Mouse (Mus musculus): ENCODE results near the gene Sbno1.
"Not testable (repeated sequence)": the region's sequence is repeated elsewhere in the genome, so short reads cannot be mapped to it uniquely, and the experiment has no call there.

Sbno1 gene

DNA sequence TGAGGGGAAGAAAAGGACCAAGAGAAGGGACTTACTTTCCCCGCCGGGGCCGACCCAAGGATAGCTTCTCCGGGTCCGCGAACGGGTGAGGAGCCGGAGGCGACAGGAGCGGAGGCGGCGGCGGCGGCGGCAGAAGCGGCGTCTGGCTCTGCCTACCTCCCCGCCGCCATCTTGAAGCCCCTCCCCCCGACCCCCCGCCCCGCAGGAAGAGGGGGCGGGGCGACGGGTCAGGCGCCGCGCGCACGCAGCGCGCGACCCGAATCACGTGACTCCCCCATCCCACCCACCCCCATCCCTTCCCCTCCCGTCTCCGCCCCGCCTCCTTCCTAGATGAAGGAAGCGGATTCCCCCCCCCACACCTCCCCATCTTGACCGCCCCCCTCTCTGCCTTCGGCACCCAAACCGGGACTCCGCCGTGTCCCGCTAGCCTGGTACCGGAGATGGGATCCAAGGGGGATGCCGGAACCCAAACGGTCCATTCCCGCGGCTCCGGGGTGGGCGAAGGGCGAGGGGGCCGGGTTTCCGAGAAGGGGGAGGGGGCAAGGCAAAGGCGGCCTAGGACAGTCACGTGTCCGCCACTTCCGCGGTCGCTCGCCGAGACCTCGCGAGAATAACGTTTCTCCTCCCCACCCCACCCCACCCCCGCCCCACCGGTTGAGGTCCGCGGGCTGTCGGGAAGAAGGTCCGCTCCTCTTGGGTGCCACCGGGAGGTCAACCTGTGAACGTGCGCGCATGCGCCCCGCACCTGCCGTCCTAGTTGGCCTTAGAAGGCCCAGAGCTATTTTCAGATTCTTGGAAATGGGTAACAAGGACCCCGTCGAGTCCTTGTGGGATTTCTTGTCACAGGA lies at the start of gene Sbno1:
Gene Sbno1 (minus strand): TSS at position 590 of the 848 bp plus-strand sequence.
- in situ Hi-C loops (cut with MseI, MboI): no loop called here

DNA sequence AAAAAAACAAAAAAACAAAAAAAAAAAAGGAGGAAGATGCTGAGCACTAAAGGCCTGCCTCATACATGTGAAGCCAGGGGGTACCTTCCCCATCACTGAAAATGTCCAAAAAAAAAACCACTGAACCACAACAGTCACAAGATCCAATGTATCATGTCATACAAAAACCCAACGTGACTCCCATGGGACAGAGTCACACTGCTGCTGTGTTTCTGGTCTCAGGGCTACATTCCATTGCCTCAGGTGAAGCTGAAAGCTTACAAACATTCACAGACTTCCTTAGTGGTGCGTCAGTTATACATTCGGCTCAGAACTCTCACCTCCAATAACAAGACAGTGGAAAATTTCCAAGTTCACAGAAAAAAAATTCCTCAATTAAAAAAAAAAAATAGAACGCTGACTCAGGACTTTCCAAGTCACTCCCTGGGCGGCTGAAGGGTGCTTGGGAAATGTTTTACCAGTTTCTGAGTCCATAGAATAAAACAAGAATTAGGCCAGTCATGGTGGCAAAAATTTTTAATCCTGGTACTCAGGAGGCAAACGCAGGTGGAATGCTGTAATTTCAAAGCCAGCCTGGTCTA lies 44.9 kb upstream of the Sbno1 start:
- in situ Hi-C loops (cut with MseI, MboI): no loop called here

DNA sequence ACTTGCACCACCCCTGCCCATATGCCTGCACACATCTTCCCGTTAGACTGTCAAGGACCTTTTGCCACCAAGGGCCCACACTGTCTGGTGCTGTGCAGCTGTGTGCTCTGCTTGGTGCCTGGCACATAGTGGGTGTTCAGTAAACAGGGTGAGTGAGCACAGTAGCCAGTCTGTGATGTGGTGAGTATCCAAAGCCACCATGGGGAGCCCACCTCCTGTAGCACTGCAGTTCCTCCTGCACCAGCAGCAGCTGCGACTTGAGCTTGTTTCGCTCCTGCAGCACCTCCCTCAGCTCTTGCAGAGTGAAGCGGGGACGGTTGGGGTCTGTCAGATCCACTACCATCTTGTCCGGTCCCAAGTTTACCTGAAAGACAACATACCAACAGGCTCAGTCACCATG lies 43.7 kb upstream of the Sbno1 start:
- in situ Hi-C loops (cut with MseI, MboI): no loop called here

DNA sequence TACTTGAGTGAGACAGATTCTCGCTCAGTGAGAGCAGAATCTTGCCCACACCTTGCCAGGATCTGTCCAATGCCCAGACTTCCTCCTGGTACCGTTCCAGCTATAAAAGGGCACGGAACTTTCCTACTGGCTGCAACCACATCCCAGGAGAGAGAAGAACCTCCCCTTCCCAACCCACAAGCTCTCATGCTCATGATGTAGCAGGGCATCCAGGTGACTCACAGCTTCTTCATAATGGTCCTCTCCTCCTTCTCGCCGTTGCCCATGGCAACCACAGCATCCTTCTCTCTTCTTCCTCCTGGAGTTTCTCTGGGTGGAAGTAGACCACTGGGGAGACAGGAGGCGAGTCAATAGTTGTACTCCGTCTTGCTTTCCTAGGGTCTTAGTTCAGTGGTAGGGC lies 42.6 kb upstream of the Sbno1 start:
- in situ Hi-C loops (cut with MseI, MboI): no loop called here

DNA sequence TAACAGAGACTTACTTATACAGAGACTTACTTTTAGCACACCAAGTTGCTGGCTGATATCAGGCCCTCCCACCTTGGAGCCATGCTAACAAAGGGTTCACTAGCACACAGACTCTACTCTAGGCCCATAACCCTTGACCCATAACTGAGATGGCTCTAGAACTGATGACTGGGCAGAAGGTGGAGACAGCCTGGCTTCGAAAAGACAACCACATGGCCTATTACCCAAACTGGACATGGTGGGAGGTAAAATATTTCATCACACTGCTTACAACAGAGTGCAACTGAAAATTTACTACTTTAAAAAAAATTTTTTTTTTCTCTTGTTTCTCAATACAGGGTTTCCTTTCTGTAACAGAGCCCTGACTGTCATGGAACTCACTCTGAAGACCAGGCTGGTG lies 42.0 kb upstream of the Sbno1 start:
- in situ Hi-C loops (cut with MseI, MboI): no loop called here

DNA sequence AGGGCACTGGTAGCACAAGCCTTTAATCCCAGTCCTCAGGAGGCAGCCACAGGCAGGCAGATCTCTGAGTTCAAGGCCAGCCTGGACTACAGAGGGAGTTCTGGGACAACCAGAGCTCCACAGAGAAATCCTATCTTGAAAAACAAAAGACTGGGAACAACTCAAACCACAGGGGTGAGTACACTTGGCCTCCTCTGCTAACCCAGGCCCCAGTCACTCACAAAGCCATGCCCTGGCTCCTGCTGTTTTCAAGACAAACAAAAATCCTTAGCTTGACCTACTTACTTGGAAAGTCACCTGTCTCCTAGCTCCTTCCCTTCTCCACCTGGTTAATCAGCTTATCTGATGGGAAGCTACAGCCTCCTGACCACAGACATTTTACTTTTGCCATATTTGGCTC lies 39.1 kb upstream of the Sbno1 start:
- in situ Hi-C loops (cut with MseI, MboI): no loop called here

DNA sequence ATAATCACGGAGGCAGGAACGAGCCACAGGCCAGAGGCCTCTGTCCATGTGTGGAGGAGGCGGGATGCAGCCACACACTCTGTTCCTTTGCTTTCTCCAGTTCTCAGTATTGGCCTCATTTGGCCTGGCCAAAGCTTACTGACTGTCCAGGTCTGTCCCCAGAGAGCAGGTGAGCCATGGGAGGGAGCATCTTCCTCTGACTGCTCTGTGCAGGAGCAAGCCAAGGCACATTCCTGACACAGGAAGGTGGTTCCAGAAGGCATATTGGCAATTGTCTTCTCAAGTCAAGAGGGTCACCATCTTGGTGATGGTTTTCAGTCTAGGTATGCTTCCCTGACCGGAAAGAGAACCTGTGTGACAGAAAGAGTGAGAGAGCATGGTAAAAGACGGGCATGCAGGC lies 37.7 kb upstream of the Sbno1 start:
- in situ Hi-C loops (cut with MseI, MboI): no loop called here

DNA sequence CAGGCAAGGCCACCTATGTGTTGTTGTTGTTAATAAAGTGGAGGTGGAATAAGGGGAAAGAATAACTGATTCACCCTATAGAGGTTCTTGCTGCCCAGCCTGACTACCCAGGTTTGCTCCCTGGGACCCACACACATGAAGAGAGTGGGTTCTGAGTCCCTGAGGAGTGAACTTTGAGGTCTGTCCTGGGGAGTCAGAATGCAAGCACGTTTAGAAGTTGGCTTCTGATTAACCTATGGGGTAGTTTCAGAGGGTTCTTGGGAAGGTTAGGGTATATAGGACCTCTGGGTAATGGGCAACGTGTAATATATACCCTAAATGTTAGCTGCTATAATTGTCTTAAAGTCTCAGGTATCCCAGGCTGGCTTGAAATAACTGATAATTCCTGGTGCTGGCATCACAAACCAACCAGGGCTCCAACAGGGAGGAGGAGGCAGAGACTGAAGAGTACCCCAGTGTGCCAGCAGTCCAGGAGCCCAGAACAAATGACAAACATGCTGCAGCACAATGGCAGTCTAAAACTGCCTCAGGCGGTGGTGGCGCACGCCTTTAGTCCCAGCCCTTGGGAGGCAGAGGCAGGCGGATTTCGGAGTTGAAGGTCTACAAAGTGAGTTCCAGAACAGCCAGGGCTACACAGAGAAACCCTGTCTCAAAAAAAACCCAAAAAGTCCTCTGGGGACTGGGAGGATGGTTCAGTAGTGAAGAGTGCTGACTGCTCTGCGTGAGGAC lies 36.7 kb upstream of the Sbno1 start:
- in situ Hi-C loops (cut with MseI, MboI): no loop called here

DNA sequence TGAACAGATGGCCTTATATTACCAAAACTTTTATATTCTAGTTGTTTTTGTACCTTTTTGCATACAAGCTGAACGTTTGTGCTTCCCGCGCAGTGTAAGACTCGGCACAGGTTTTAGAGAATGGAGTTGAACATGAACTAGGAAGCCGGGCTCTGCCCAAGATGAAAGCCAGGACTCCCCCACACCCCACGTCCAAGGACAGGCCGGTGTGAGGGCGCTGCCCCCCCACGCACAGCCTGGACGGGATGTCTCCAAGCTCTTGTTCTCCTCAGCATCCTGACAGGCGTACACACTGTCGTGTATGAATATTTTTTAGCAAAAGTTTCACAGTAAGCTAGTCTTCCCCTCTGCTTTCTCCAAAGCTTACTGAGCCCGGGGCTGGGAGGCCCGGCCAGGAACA lies 35.1 kb upstream of the Sbno1 start:
- in situ Hi-C loops (cut with MseI, MboI): not testable (repeated sequence)

DNA sequence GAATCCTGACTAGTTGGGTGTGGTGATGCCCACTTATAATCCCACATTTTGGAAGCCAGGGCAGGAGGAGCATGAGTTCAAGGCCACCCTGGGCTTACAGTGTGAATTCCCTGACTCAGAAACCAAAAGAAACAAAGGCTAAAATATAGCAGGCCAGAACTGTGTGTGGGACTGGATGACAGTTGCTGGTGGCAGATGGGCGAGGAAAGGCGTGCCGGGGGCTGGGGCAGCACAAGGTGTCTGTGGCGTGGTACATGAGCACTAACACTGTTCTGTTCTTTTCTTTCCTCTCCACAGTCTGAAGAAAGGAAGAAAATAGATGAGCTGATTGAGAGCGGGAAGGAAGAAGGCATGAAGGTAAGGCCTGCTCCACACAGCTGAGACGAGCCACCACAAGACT lies 31.0 kb upstream of the Sbno1 start:
- in situ Hi-C loops (cut with MseI, MboI): no loop called here

DNA sequence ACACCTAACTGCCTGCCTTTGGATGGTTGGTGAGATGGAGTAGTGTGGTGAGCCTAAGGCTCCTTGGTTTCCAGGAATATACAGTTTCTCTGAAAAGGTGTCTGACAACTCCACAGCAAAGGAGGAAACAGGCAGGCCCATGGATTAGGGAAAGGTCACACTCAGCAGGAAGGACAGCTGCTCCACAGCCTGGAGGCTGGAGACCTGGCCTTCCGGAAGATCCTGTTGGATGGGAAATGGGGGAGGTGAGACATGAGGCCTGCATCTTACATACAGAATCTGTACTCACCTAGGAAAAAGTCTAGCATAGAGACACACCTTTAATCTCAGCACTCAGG lies 28.2 kb upstream of the Sbno1 start:
- in situ Hi-C loops (cut with MseI, MboI): no loop called here

DNA sequence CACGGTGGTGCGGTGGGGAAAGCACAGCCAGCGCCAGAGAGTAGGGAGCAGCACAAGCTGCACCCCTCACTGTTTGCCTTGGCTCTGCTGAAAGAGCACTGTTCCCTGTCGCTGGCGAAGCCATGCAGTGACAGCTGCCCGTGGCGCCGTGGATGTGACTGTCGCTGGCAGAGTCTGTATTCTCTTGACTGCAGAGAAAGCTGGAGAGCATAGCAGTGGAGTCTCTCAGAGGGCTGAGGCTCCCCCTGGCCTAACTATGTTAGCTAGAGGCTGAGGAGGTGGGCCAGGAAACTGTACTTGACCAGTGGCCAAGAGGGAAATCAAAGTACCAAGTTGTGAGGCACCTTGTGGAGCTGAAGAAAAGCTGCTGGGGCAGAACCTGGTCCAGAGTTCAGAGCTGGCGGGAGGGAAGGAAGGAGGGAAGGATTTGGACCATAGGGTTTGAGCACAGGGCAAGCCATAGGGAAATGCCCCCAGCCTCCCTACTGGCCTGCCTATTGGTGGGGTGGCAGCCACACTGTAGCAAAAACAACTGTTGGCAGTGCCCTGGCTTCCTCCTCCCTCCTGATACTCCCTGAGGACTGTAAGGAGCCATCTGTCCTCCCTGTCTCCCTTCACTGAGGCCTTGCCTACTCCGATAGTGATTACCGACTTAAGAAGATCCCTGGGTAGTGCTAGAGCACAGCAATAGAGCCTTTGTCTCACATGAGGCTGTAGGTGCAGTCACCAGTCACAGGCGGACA lies 27.7 kb upstream of the Sbno1 start:
- in situ Hi-C loops (cut with MseI, MboI): no loop called here

DNA sequence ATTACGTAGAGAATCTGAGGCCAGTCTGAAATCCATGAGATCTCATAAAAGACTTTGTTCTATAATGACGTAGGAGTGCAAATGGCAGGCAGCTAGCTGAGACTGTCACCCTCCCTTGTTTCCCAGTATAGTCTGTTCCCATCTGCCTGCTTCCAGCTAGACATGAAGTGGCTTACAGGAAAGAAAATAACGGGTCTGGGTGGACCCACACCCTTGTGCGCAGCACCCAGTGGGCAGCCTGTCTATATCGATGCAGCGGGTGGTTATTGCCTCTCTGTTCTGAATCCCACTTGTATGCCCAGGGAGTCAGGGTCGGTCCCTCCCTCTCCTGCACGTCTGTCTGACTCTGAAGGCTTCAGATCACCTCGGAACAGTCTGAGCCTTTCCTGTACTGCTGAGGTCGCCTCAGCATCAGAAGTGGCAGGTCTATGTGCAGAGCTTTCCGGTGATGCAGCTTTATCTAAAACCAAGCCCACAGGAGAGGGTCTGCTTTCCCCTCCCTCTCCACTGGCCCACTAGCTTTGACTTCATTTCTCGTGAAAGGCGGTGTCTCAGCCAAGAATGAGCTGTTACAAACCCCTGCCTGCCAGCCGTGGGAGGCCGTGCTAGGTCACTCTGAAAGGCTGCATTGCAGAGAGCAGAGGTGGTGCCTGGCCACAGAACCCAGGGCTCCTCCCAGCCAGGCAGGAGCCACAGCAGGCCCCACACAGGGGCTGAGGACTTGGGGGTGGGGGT lies 26.9 kb upstream of the Sbno1 start:
- in situ Hi-C loops (cut with MseI, MboI): no loop called here

DNA sequence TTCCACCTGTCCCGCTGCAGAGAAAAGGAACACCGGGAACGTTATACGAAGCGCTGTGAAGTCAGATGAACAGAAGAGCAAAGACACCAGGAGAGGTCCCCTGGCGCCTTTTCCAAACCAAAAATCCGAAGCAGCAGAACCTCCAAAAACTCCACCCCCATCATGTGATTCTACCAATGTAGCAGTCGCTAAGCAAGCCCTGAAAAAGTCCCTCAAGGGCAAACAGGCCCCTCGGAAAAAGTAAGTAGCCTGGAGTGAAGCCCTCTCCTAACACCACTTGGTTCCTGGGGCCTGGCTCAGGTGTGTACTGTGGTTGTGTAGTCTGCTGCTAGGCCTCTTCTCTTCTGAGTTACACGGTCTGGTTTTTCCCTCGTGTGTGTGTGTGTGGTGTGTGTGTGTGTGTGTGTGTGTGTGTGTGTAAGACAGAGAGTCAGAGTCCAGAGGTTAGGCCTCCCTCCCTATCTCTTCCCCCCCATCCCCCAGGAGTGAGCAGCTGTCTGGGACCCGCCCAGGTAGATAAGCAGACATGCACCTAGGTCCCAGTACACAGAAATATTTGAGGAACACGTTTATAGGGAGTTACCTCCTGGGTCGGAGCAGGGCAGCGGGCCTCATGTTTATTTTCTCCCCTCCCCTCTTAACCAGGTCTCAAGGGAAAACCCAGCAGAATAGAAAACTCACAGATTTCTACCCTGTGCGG lies 25.0 kb upstream of the Sbno1 start:
- in situ Hi-C loops (cut with MseI, MboI): no loop called here

DNA sequence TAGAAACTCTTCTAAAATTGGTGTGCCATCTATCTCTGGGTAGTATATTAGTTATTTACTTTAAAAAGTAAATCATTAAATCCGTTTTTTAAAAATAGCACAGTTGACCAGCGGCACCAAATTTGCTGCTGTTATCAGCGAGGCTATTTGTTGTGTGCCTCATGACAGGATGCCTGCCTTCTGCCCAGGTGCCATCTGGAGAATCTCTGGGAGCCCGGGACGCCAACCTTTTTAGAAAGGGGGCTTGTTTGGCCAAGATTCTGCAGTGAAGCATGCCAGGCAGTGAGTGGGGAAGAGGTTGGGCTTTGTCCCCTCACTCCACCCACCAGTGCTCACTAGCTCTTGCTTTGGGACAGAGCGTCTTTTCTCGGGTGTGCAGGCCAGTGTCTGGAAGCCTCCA lies 24.2 kb upstream of the Sbno1 start:
- in situ Hi-C loops (cut with MseI, MboI): no loop called here

DNA sequence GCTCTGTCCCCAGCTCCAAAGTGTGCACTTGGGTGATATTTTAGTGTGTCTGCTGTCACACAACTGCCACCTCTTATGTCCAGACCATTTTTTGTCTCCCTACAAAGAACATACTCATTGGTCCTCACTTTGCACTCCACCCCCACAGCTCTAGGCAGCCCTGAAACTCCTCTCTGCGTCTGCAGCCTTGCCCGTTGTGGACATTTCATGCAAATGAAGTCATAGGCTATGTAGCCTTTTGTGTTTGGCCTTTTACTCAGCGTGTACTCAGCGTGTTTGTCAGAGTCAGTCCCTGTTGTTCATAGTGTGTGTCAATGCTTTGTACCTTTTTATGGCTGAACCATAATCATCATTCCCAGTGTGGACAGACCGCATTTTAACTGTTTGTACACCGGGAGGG lies 23.7 kb upstream of the Sbno1 start:
- in situ Hi-C loops (cut with MseI, MboI): no loop called here

DNA sequence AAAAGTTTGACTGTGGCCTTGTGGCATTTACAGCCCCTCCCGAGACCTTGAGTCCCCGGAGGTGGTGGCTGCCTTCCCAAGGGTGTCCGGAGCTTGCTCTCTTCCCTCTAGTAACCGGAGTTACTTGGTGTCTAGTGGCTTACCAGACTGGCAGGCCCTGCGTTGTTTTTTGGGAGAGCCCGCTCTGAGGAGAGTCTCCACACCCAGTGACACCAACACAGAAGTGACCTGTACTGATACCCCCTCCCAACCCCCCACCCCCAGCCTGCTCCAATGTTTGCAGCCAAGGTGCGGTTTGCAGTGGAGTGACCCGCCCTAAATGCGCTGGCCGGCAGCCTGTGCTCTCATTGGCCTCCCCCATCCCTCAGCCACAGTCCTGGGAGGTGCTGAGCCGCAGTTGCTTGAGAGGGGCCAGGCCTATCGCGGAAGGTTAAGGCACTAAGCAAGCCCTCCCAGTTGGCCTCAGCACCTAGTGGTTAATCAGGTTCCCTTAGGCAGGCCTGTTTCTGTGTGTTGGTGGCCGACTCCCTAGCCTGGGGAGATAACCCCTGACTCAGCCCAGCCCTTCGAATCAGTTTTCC lies 20.6 kb upstream of the Sbno1 start:
- in situ Hi-C loops (cut with MseI, MboI): no loop called here

DNA sequence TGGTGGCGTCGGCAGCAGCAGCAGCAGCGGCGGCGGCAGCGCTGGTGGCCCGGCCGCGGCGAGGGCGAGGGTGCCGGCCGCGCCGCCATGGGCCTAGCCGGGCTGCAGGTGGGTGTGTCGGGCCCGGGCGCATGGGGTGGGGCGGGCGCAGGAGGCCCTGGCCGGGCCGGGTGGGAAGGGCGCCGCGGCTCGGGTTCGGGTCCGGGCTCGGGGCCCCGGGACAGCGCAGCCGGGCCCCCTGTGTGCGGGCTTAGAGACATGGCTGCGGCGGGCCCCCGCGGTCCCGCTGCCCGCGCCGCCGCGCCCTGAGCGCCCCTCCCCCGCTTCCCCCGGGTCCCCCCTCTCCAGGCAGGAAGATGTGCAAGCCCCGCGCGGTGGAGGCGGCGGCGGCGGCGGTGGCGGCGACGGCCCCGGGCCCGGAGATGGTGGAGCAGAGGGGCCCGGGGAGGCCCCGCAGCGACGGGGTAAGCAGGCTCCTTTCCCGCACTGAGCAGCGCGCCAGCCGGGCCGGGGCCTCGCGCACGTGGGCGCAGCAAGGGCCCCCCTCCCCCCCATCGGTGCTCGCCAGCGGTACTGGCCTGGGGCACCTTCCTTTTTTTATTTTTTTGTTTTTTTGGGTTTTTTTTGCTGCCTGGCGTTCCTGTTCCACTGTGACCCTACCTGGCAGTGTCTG lies 20.0 kb upstream of the Sbno1 start:
- in situ Hi-C loops (cut with MseI, MboI): no loop called here

DNA sequence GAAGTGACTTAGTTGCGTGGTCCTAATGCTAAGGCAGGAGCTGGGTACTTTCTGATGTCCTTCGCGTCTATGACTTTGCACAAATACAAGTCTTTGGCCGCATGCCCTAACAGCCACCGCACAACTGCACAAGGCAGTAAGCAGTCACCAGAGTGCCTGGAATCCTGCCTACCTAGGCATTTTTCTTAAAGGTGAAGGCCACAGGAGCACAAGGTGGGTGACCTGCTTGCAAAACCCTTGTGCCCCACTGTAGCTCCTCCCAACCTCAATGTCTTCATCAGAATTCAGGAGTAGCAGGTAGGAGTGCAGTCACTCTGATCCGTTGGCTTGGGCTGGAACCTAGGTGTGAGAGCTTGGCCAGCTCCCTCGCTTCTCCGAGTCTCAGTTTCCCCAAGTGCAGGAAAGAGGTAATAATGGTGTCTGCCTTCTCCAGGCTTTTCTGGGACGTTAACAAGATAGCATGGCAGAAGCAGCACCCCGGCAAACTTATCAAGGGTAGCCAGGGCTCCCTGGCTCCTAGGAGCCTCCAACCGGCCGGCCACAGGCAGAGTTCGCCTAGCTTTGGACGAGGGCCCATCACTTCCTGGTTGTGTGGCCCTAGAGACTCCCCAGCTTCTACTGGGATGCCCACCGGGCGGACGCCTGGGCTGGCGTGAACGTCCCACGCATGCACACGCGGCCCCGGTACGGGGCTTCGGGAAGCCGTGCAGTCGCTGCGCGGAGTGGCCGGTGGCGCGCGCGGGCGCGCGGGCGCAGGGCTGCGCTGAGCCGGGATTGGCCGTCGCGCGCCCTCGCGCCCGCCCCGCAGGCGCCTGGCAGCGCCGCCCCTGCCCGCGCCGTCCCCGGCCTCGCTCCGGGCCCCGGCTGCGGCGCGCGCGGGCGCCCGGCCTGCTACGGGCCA lies 19.1 kb upstream of the Sbno1 start:
- in situ Hi-C loops (cut with MseI, MboI): loop anchor here in 1 of 2 experiments (5.0 kb wide), 1 partner anchor 32 kb away; the partner anchor contains the start of gene Rilpl2
